Mouse (Mus musculus) hindbrain, embryonic 16.5 days (tissue): ENCODE results near the gene Crtam. TPM values are rescaled to one million over a fixed set of nuclear protein-coding genes. Genes with fewer than 3 reads are reported as not detected.

Source experiments
- ATAC-seq: fragments of 200-750 bp; cut with Nextera tagmentation; 2 replicates; pipeline ENCODE4 v1.8.0; 2017; ENCODE audit warnings: moderate TSS enrichment, moderate library complexity
- H3K27ac ChIP-seq: fragments of 300-500 bp; sonication (generic); 2 replicates; pipeline ENCODE4 v1.5.1; 2014; ENCODE audit warnings: low read depth, mild to moderate bottlenecking, control low read depth, low read length, moderate library complexity
- H3K27me3 ChIP-seq: fragments of 300-500 bp; sonication (generic); replicated peaks from 2 replicates; pipeline ENCODE4 v1.6.1; 2014; ENCODE audit warnings: low read length; ENCODE audit not compliant: control insufficient read depth, insufficient read depth
- H3K36me3 ChIP-seq: fragments of 300-500 bp; sonication (generic); 2 replicates; pipeline ENCODE4 v1.6.1; 2014; ENCODE audit warnings: mild to moderate bottlenecking, low read length, moderate library complexity, mixed read lengths; ENCODE audit not compliant: control insufficient read depth, insufficient read depth
- H3K4me1 ChIP-seq: fragments of 300-500 bp; sonication (generic); 2 replicates; pipeline ENCODE4 v1.6.1; 2014; ENCODE audit warnings: low read depth, low read length; ENCODE audit not compliant: control insufficient read depth, insufficient read depth
- H3K4me2 ChIP-seq: fragments of 300-500 bp; sonication (generic); 2 replicates; pipeline ENCODE4 v1.6.1; 2014; ENCODE audit warnings: mild to moderate bottlenecking, low read length, control low read depth, moderate library complexity
- H3K4me3 ChIP-seq: fragments of 300-500 bp; sonication (generic); 2 replicates; pipeline ENCODE4 v1.5.1; 2014; ENCODE audit warnings: mild to moderate bottlenecking, low read length, control low read depth, moderate library complexity
- H3K9ac ChIP-seq: fragments of 300-500 bp; sonication (generic); 2 replicates; pipeline ENCODE4 v1.6.1; 2014; ENCODE audit warnings: low read depth, mild to moderate bottlenecking, control low read depth, low read length, moderate library complexity
- H3K9me3 ChIP-seq: fragments of 300-500 bp; sonication (generic); 2 replicates; pipeline ENCODE4 v1.6.1; 2014; ENCODE audit warnings: mild to moderate bottlenecking, low read length, moderate library complexity; ENCODE audit not compliant: control insufficient read depth
- WGBS: fragments of 180-500 bp; shearing (Covaris S2); extraction: QIAGEN DNeasy Blood & Tissue Kit; methylation state at CpG from one replicate; pipeline ENCODE4 v1.1.7; 2014; 5-methylcytosine and 5-hydroxymethylcytosine counted together
- polyA plus RNA-seq: library from polyadenylated mRNA; unstranded; fragments of >200 nt; fragmentation: Nextera tagmentation; extraction: Ambion mirVana; gene quantifications from 2 replicates; pipeline ENCODE4 v1.2.1, GENCODE M21; 2015

Crtam gene
- polyA plus RNA-seq, 1 experiment from 2014 or later: 0.06 TPM

DNA sequence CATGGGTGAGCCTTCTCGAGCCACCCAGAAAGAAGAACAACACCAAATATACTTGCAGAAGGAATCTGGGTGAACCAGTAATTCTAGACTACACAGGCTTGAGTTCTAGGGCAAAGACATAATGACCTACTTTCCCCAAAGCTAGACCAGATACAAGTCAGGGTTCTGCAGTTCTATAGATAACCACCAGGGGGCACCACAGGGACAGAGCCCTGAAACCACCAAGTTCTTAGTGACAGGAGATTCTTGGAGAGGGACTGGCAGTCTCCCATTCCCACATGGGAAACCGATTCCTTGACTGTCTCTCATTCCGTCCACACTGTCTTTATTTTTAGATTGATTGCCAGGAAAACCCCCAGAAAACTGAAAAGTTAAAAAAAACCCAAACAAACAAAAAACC is 40.2 kb upstream of the Crtam start:
- ATAC-seq: peak; percentile 34; the same call in 1 of the 2 replicates
- Histone ChIP-seq H3K9me3 (no peaks in the 10 kb centered on the region), H3K4me3 (no peak overlapping the region), H3K4me2 (no peak overlapping the region), H3K27ac (no peak overlapping the region), H3K4me1 (no peaks in the 10 kb centered on the region), H3K36me3 (no peaks in the 10 kb centered on the region), H3K9ac (no peak overlapping the region), H3K27me3 (no peaks in the 10 kb centered on the region)
- 13% methylated on average over 3 of the region's 3 CpGs for WGBS

DNA sequence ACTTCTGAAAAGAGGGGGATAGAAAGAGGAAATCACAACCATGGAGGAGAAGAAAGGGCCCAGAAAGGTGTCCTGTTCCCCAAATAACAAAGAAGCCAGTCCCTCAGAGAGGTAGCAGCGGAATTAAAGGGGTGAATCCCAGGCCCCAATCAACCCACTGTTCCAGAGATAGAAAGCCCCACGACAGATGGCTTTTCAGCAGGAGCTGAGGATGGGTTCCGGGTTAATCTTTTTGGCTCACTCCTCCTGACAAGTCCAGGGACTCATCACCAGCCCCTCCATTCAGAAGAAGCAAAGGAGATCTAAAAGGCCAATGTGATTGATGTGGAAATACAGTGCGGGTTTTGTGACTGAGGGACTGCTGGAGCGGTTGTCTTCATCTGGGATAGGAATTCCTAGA is 39.2 kb upstream of the Crtam start:
- no peak overlapping the region for H3K27ac ChIP-seq
- no peak overlapping the region for H3K4me2 ChIP-seq
- no peaks in the 10 kb centered on the region for H3K27me3 ChIP-seq
- H3K4me1 ChIP-seq: no peaks in the 10 kb centered on the region
- no peak overlapping the region for H3K9ac ChIP-seq
- H3K4me3 ChIP-seq: no peak overlapping the region
- WGBS: 81% methylated on average over 5 of the region's 5 CpGs
- no peaks in the 10 kb centered on the region for H3K9me3 ChIP-seq
- ATAC-seq: no peak
- H3K36me3 ChIP-seq: no peaks in the 10 kb centered on the region

DNA sequence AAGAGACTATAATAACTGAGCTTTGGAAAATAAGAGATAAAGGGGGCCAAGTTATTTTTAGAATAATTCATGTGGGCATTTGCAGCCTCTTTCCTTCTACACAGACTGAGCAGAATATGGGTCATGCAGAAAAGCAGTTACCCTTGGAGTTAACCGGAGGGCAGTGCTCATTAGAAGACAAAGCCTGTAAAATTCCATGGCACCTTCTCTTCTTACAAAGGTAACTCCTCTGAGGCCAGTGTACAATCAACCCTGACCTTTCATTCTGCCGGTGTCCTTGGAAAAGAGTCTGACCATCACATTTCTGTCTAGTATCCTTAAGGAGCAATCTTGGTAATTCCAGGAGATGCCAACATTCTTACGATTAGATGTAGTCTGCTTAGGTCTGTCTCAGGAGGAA is 37.0 kb upstream of the Crtam start:
- peak overlapping the region; percentile 18; the same call in 1 of the 2 replicates for H3K27ac ChIP-seq
- H3K27me3 ChIP-seq: no peaks in the 10 kb centered on the region
- no peak overlapping the region for H3K9ac ChIP-seq
- 79% methylated on average over 3 of the region's 3 CpGs for WGBS
- H3K9me3 ChIP-seq: no peaks in the 10 kb centered on the region
- H3K4me3 ChIP-seq: no peak overlapping the region
- H3K36me3 ChIP-seq: peaks cover 5% of the 10 kb centered on the region; the same call in 1 of the 2 replicates
- ATAC-seq: 0 out of 2 replicates have a peak, but pooled peaks have one; percentile 34
- H3K4me2 ChIP-seq: no peak overlapping the region
- no peaks in the 10 kb centered on the region for H3K4me1 ChIP-seq

DNA sequence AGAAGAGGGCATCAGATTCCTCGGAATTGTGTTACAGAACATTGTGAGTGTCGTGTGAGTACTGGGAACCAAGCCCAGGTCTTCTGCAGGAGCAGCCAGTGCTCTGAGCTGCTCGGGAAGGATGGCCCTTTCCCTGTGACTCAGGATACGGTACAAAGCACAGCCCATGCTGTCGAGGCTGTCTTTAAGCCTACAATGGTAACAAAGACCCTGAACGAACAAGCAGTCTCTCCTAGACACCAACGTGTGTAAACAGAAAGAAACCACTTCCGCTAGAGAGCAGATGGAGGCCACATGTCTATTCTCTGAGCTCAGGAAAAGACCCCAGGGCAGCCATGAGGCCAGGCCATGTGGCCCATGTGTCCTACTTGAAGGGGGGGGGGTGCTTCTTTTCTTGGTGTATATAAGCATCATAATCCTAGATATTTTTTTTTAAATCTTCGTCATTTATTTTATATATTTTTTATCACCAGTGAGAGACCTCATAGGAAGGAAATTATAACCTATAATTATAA is 33.8 kb upstream of the Crtam start:
- 64% methylated on average over 9 of the region's 9 CpGs for WGBS
- Histone ChIP-seq H3K4me1 (0 out of 2 replicates have a peak, but pooled peaks cover 3% of the 10 kb centered on the region), H3K9ac (no peak overlapping the region), H3K27me3 (no peaks in the 10 kb centered on the region), H3K4me2 (no peak overlapping the region), H3K9me3 (no peaks in the 10 kb centered on the region), H3K27ac (no peak overlapping the region), H3K4me3 (no peak overlapping the region), H3K36me3 (peaks cover 5% of the 10 kb centered on the region; the same call in 1 of the 2 replicates)
- ATAC-seq: no peak

DNA sequence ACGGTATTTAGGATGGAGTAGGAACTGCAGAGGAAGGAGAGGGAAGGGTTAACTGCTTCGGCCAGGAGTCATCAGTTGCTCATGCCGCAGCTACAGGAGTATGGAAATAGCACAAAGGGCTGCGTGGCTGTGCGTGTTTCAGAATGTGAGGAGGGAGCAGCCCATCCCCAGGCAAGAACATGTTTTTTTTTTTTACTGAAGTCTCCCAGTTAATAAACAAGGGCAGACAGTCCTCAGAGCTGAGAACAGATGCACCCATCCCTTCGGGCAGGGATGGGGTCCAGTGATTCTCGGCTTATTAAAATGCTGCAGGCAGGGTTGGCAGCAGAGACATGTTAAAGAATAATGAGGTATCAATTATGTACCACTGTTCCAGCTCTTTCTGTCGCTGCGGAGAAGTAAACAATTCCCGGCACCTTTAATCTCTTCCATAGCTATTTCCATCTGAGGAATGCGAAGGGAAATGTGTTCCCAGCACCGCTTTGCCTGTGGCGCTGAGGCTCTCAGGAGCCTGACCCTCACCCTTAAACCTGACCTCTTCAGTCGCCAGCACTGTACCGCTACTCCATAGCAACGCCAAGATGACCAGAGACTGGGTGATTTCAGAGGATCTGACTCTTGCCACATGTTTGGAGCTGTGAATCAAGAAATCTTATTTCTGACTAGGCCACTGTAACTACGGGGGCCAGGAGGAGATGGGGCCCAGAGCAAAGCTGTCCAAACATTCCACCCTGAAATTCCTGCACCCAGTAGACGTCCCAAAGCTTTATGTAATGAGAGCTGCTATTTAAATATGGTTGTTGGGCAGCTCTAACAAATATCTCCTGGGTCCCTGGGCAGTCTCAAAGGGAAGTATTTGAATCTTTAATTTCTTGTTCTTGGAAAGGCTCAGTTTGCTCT is 27.4 kb upstream of the Crtam start:
- H3K27ac ChIP-seq: peak overlapping the region; percentile 53
- peak overlapping the region; percentile 1; the same call in 1 of the 2 replicates for H3K4me2 ChIP-seq
- WGBS: 28% methylated on average over 18 of the region's 18 CpGs
- H3K9me3 ChIP-seq: no peaks in the 10 kb centered on the region
- peak; percentile 61 for ATAC-seq
- 0 out of 2 replicates have a peak overlapping the region, but pooled peaks have one; percentile 1 for H3K9ac ChIP-seq
- peaks cover 4% of the 10 kb centered on the region for H3K36me3 ChIP-seq
- no peak overlapping the region for H3K4me3 ChIP-seq
- H3K4me1 ChIP-seq: peaks cover 11% of the 10 kb centered on the region
- H3K27me3 ChIP-seq: no peaks in the 10 kb centered on the region

DNA sequence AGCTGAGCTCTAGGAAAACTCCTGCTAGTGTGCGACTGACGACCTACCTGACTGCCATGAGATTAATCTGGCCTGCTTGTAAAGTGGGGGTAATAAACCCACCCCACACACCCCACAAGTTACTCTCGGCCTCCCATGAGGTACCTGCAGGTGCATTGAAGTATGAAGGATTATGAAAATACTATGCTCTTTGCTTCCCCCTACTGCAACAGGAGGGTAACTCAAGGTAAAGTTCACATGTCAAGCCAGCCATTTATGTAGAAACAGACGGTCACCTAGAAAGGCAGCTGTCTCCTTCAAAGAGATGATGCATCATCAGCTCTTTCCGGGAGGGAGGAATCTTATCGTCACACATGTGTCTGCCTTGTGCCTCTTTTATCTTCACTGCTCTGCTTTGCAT is 25.4 kb upstream of the Crtam start:
- no peaks in the 10 kb centered on the region for H3K9me3 ChIP-seq
- no peak overlapping the region for H3K9ac ChIP-seq
- H3K4me3 ChIP-seq: no peak overlapping the region
- ATAC-seq: no peak
- peaks cover 11% of the 10 kb centered on the region for H3K4me1 ChIP-seq
- no peak overlapping the region for H3K4me2 ChIP-seq
- H3K27ac ChIP-seq: no peak overlapping the region
- no peaks in the 10 kb centered on the region for H3K27me3 ChIP-seq
- 78% methylated on average over 6 of the region's 6 CpGs for WGBS
- H3K36me3 ChIP-seq: peaks cover 2% of the 10 kb centered on the region; the same call in 1 of the 2 replicates

DNA sequence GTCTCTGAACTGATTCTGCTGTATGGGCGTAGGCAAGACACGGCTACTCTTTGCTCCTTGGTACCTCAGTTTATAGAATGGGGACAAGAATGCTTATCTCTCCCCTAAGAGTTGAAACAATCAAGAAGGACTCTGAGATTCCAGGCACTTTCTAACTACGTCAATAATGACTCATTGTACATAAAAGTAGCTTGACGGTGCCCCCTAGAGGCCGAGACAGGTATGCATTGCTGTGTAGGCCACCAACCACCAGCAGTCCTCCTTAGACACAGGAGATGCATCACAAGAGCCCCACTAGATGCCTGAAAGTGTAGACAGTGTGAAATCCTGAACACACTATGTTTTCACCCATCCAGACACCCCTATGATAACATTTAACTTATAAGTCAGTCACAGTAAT is 24.0 kb upstream of the Crtam start:
- Histone ChIP-seq H3K4me1 (peaks cover 9% of the 10 kb centered on the region), H3K27ac (no peak overlapping the region), H3K4me2 (no peak overlapping the region), H3K27me3 (no peaks in the 10 kb centered on the region), H3K36me3 (peaks cover 4% of the 10 kb centered on the region; the same call in 1 of the 2 replicates), H3K9ac (no peak overlapping the region), H3K9me3 (no peaks in the 10 kb centered on the region), H3K4me3 (no peak overlapping the region)
- ATAC-seq: no peak
- 46% methylated on average over 5 of the region's 5 CpGs for WGBS

DNA sequence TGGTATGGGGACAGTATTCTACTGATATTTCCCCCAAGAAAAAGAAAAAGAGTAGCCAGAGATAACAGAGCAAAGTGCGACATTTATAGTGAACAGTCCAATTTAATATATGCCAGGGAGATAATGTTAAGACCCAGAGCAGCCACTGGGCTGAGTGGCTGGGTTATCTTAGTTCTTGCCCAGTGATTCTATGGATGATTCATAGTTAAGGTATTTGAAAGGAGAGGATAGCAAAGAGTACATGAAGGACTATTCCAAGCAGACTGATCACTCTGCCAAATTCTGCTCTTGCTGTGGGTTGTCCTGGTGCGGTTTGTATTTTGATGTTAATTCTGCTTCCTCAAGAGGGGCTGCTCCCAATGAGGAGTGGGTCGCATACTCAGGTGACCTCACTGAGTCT is 17.3 kb upstream of the Crtam start:
- H3K4me1 ChIP-seq: no peaks in the 10 kb centered on the region

DNA sequence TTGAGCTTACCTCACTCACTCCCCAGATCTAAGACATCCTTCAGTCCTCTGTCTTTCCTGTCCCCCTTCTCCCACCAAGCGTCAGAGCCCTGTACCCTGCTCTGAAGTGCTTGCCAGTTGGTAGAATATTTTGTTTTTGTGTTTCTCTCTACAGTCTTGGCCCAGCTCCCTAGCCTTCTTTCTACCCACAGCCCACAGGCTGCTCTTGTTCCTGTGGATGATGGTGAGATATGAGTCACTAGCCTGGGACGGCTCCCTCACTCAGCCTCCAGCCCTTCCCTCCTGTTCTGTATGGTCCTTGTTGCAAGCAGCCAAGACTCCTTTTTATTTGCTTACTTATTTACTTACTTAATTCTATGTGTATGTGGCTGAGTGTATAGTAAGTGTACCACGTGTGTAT is 16.1 kb upstream of the Crtam start:
- no peak for ATAC-seq
- H3K4me3 ChIP-seq: no peak overlapping the region
- H3K4me1 ChIP-seq: no peaks in the 10 kb centered on the region
- H3K9ac ChIP-seq: no peak overlapping the region
- H3K36me3 ChIP-seq: peaks cover 7% of the 10 kb centered on the region
- H3K4me2 ChIP-seq: no peak overlapping the region
- no peaks in the 10 kb centered on the region for H3K27me3 ChIP-seq
- no peaks in the 10 kb centered on the region for H3K9me3 ChIP-seq
- no peak overlapping the region for H3K27ac ChIP-seq
- 82% methylated on average over 3 of the region's 3 CpGs for WGBS

More for the DNA sequence above, 17.3 kb upstream of the Crtam start:
- peaks cover 7% of the 10 kb centered on the region for H3K36me3 ChIP-seq
- no peak for ATAC-seq
- H3K9ac ChIP-seq: no peak overlapping the region
- H3K4me2 ChIP-seq: no peak overlapping the region
- H3K4me3 ChIP-seq: no peak overlapping the region
- H3K27me3 ChIP-seq: no peaks in the 10 kb centered on the region
- no peaks in the 10 kb centered on the region for H3K9me3 ChIP-seq
- 74% methylated on average over 3 of the region's 3 CpGs for WGBS
- H3K27ac ChIP-seq: no peak overlapping the region
